Mouse (Mus musculus) liver, embryonic 15.5 days (tissue): ENCODE data around the gene Nelfb. TPM values are rescaled to one million over a fixed set of nuclear protein-coding genes. Genes with fewer than 3 reads are reported as not detected.
A peak's percentile ranks its signal among the peaks of the same experiment; 100 is the strongest.

Source experiments
- ATAC-seq: fragments of 200-750 bp; cut with Nextera tagmentation; 2 replicates; pipeline ENCODE4 v1.8.0; 2017; ENCODE audit warnings: moderate number of reproducible peaks, mild to moderate bottlenecking, moderate library complexity; ENCODE audit not compliant: insufficient read depth
- H3K27ac ChIP-seq: fragments of 300-500 bp; sonication (generic); replicated peaks from 2 replicates; pipeline ENCODE4 v1.5.1; 2015; ENCODE audit warnings: mild to moderate bottlenecking, inconsistent platforms
- H3K27me3 ChIP-seq: fragments of 300-500 bp; sonication (generic); 2 replicates; pipeline ENCODE4 v1.6.1; 2015; ENCODE audit warnings: mild to moderate bottlenecking, inconsistent platforms
- H3K36me3 ChIP-seq: fragments of 300-500 bp; sonication (generic); replicated peaks from 2 replicates; pipeline ENCODE4 v1.6.1; 2015; ENCODE audit warnings: moderate library complexity, mild to moderate bottlenecking, inconsistent platforms
- H3K4me1 ChIP-seq: fragments of 300-500 bp; sonication (generic); replicated peaks from 2 replicates; pipeline ENCODE4 v1.6.1; 2015; ENCODE audit warnings: inconsistent platforms
- H3K4me2 ChIP-seq: fragments of 300-500 bp; sonication (generic); 2 replicates; pipeline ENCODE4 v1.6.1; 2015; ENCODE audit warnings: moderate library complexity, mild to moderate bottlenecking, inconsistent platforms
- H3K4me3 ChIP-seq: fragments of 300-500 bp; sonication (generic); replicated peaks from 2 replicates; pipeline ENCODE4 v1.5.1; 2015; ENCODE audit warnings: mild to moderate bottlenecking, inconsistent platforms
- H3K9ac ChIP-seq: fragments of 300-500 bp; sonication (generic); 2 replicates; pipeline ENCODE4 v1.6.1; 2015; ENCODE audit warnings: moderate library complexity, mild to moderate bottlenecking, inconsistent platforms
- H3K9me3 ChIP-seq: fragments of 300-500 bp; sonication (generic); replicated peaks from 2 replicates; pipeline ENCODE4 v1.6.1; 2016; ENCODE audit warnings: inconsistent platforms
- WGBS: fragments of 180-500 bp; shearing (Covaris S2); methylation state at CpG from one replicate; pipeline ENCODE4 v1.1.7; 2015; ENCODE audit warnings: mixed read lengths; ENCODE audit not compliant: insufficient replicate concordance; 5-methylcytosine and 5-hydroxymethylcytosine counted together
- polyA plus RNA-seq: library from polyadenylated mRNA; unstranded; fragments of >200 nt; fragmentation: Nextera tagmentation; extraction: Ambion mirVana; gene quantifications from 2 replicates; pipeline ENCODE4 v1.2.1, GENCODE M21; 2015

The Nelfb gene
- polyA plus RNA-seq, 1 experiment from 2014 or later = 35.9 TPM

GRCm38 (mm10) chr2:25167481-25167880 lies 43.8 kb downstream of the Nelfb start:
- Histone ChIP-seq H3K4me2 (peak overlapping the region; percentile 84), H3K9me3 (no peaks in the 10 kb centered on the region), H3K4me3 (peak overlapping the region; percentile 56), H3K27ac (peak overlapping the region; percentile 53), H3K36me3 (no peaks in the 10 kb centered on the region), H3K27me3 (peaks cover 13% of the 10 kb centered on the region; the same call in 1 of the 2 replicates), H3K9ac (peak overlapping the region; percentile 52; the same call in 1 of the 2 replicates), H3K4me1 (peaks cover 53% of the 10 kb centered on the region)
- 27% methylated on average over 4 of the region's 4 CpGs for WGBS
- ATAC-seq = peak; percentile 31; the same call in 1 of the 2 replicates

- no peak for ATAC-seq
- H3K9me3 ChIP-seq = no peaks in the 10 kb centered on the region
- WGBS = 26% methylated on average over 2 of the region's 2 CpGs
Measured at GRCm38 (mm10) chr2:25157655-25158054, 53.6 kb downstream of the Nelfb start.

GRCm38 (mm10) chr2:25156990-25157389 lies 54.3 kb downstream of the Nelfb start:
- no peak overlapping the region for H3K9ac ChIP-seq
- no peak overlapping the region for H3K27ac ChIP-seq
- ATAC-seq = no peak
- H3K4me3 ChIP-seq = no peak overlapping the region
- no peak overlapping the region for H3K4me2 ChIP-seq
- no peaks in the 10 kb centered on the region for H3K9me3 ChIP-seq
- no peaks in the 10 kb centered on the region for H3K36me3 ChIP-seq
- peaks cover 8% of the 10 kb centered on the region; the same call in 1 of the 2 replicates for H3K4me1 ChIP-seq
- WGBS = 25% methylated on average over 2 of the region's 2 CpGs
- H3K27me3 ChIP-seq = no peaks in the 10 kb centered on the region

More at GRCm38 (mm10) chr2:25157655-25158054, 53.6 kb downstream of the Nelfb start:
- H3K27ac ChIP-seq = no peak overlapping the region
- no peak overlapping the region for H3K4me3 ChIP-seq
- no peak overlapping the region for H3K4me2 ChIP-seq
- H3K9ac ChIP-seq = no peak overlapping the region
- no peaks in the 10 kb centered on the region for H3K36me3 ChIP-seq
- no peaks in the 10 kb centered on the region for H3K27me3 ChIP-seq
- H3K4me1 ChIP-seq = peaks cover 2% of the 10 kb centered on the region; the same call in 1 of the 2 replicates

- peak; percentile 62; the same call in 1 of the 2 replicates for ATAC-seq
- Histone ChIP-seq H3K9me3 (no peaks in the 10 kb centered on the region), H3K4me3 (no peak overlapping the region), H3K9ac (no peak overlapping the region), H3K27ac (no peak overlapping the region), H3K4me2 (no peak overlapping the region), H3K27me3 (no peaks in the 10 kb centered on the region), H3K4me1 (peaks cover 8% of the 10 kb centered on the region; the same call in 1 of the 2 replicates), H3K36me3 (no peaks in the 10 kb centered on the region)
- WGBS = 64% methylated on average over 3 of the region's 3 CpGs
Measured at GRCm38 (mm10) chr2:25156177-25156576, 55.1 kb downstream of the Nelfb start.

GRCm38 (mm10) chr2:25151280-25151956 lies 59.9 kb downstream of the Nelfb start:
- no peak overlapping the region for H3K4me2 ChIP-seq
- no peak overlapping the region for H3K27ac ChIP-seq
- no peak for ATAC-seq
- no peaks in the 10 kb centered on the region for H3K9me3 ChIP-seq
- H3K4me3 ChIP-seq = no peak overlapping the region
- H3K27me3 ChIP-seq = no peaks in the 10 kb centered on the region
- H3K4me1 ChIP-seq = peaks cover 11% of the 10 kb centered on the region
- no peaks in the 10 kb centered on the region for H3K36me3 ChIP-seq
- 62% methylated on average over 4 of the region's 4 CpGs for WGBS
- no peak overlapping the region for H3K9ac ChIP-seq

Other genes with a start within 250 kb of the Nelfb start
- 8.0 and 8.3 TPM in 2 replicates for gene Dph7, start 249.1 kb downstream of the Nelfb start, polyA plus RNA-seq
- 62.6 and 69.8 TPM in 2 replicates for gene Mrpl41, start 236.4 kb downstream of the Nelfb start, polyA plus RNA-seq
- gene Pnpla7, start 235.5 kb downstream of the Nelfb start, polyA plus RNA-seq = 12.2 and 13.5 TPM in 2 replicates
- 8.3 and 9.7 TPM in 2 replicates for gene Nsmf, start 157.1 kb downstream of the Nelfb start, polyA plus RNA-seq
- gene Entpd8, start 131.2 kb downstream of the Nelfb start, polyA plus RNA-seq = 5.3 and 6.8 TPM in 2 replicates
- 0.94 and 0.98 TPM in 2 replicates for gene Noxa1, start 116.3 kb downstream of the Nelfb start, polyA plus RNA-seq
- 2.1 and 2.4 TPM in 2 replicates for gene Nrarp, start 30.7 kb downstream of the Nelfb start, polyA plus RNA-seq
- 6.2 and 6.8 TPM in 2 replicates for gene Tor4a, start 14.6 kb downstream of the Nelfb start, polyA plus RNA-seq
- not detected in 2 replicates for gene Stpg3, start 3.1 kb upstream of the Nelfb start, polyA plus RNA-seq
- gene Fam166a, start 7.3 kb upstream of the Nelfb start, polyA plus RNA-seq = 1.0 TPM in 1 of 2 replicates, not detected in the other
- 695 and 769 TPM in 2 replicates for gene Tubb4b, start 13.2 kb upstream of the Nelfb start, polyA plus RNA-seq
- not detected in 2 replicates for gene Slc34a3, start 22.9 kb upstream of the Nelfb start, polyA plus RNA-seq
- gene Rnf224, start 25.3 kb upstream of the Nelfb start, polyA plus RNA-seq = not detected in 2 replicates
- gene Rnf208, start 30.8 kb upstream of the Nelfb start, polyA plus RNA-seq = 0.31 and 0.59 TPM in 2 replicates
- 0.14 TPM in 1 of 2 replicates, not detected in the other for gene Cysrt1, start 31.0 kb upstream of the Nelfb start, polyA plus RNA-seq
- 1.7 and 1.9 TPM in 2 replicates for gene AL732309.1, start 35.4 kb upstream of the Nelfb start, polyA plus RNA-seq
- gene Tmem203, start 44.0 kb upstream of the Nelfb start, polyA plus RNA-seq = 11.9 and 12.5 TPM in 2 replicates
- 3.9 and 5.4 TPM in 2 replicates for gene Tprn, start 51.1 kb upstream of the Nelfb start, polyA plus RNA-seq
- gene Ssna1, start 60.9 kb upstream of the Nelfb start, polyA plus RNA-seq = 116 and 124 TPM in 2 replicates
- 41.7 and 45.0 TPM in 2 replicates for gene Anapc2, start 61.0 kb upstream of the Nelfb start, polyA plus RNA-seq
- gene Tmem210, start 76.7 kb upstream of the Nelfb start, polyA plus RNA-seq = not detected in 2 replicates
- gene Lrrc26, start 78.4 kb upstream of the Nelfb start, polyA plus RNA-seq = not detected in 2 replicates
- not detected in 2 replicates for gene Grin1, start 107.7 kb upstream of the Nelfb start, polyA plus RNA-seq
- gene Man1b1, start 120.8 kb upstream of the Nelfb start, polyA plus RNA-seq = 15.9 and 17.1 TPM in 2 replicates
- 11.5 and 14.7 TPM in 2 replicates for gene Dpp7, start 144.9 kb upstream of the Nelfb start, polyA plus RNA-seq
- 15.1 and 15.4 TPM in 2 replicates for gene Uap1l1, start 154.2 kb upstream of the Nelfb start, polyA plus RNA-seq
- gene Sapcd2, start 160.8 kb upstream of the Nelfb start, polyA plus RNA-seq = 18.5 and 19.5 TPM in 2 replicates
- 0.58 and 0.71 TPM in 2 replicates for gene Entpd2, start 184.4 kb upstream of the Nelfb start, polyA plus RNA-seq
- 4.5 and 6.1 TPM in 2 replicates for gene Npdc1, start 187.9 kb upstream of the Nelfb start, polyA plus RNA-seq
- gene Fut7, start 211.8 kb upstream of the Nelfb start, polyA plus RNA-seq = 1.2 and 1.7 TPM in 2 replicates
- 1.2 and 1.3 TPM in 2 replicates for gene Abca2, start 217.2 kb upstream of the Nelfb start, polyA plus RNA-seq
- 0.38 and 1.0 TPM in 2 replicates for gene Clic3, start 245.3 kb upstream of the Nelfb start, polyA plus RNA-seq
- gene Paxx, start 249.6 kb upstream of the Nelfb start, polyA plus RNA-seq = 8.3 and 10.6 TPM in 2 replicates